In the genomic region with DNA sequence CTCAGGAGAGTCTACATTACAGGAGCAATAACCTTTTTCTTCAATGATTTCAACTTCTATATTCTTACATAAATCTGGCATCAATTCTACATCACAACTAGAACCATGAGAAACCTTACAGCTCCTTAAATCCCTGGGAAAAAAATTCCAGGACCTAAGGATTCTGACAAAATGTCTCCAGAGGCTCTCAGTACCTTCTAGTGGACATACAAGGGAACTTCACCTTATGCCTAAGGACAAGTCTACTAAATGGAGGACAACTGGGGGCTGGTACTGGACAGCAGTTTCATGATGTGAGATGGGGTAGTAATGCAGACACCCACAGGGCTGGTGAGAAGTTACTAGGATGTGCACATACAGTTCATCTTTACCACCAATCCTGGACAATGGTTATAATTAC, we compare ENCODE assay signal across 27 mouse cellular contexts. TPM values are rescaled to one million over a fixed set of nuclear protein-coding genes. Genes with fewer than 3 reads are reported as not detected.
DNase-seq lines count a peak whose midpoint lies in the region; ATAC-seq and TF ChIP-seq lines count a peak whose summit lies in the region.
"Had no signal": no experiment of that assay in that cellular context is flagged by ENCODE, and none has a peak within 500 bp of the region (broad histone marks: within the 10 kb centered on the region; RNA-seq: fewer than 3 reads in every experiment).

No protein-coding gene starts in this region.

- no peaks in the 10 kb centered on the region for H3K79me2 ChIP-seq in heart, adult 2 months (replicated peaks; ENCODE audit: control insufficient read depth, insufficient read depth, low read length)

- H3K4me3 ChIP-seq in heart, adult 2 months = no peak overlapping the region
- H3K4me3 ChIP-seq in layer of hippocampus, adult 2 months = no peak overlapping the region
- H3K4me3 ChIP-seq in midbrain, postnatal 0 days (ENCODE audit: low read depth, low read length) = no peak overlapping the region
- H3K4me3 ChIP-seq in midbrain, embryonic 15.5 days = no peak overlapping the region
- H3K4me3 ChIP-seq: embryonic facial prominence, embryonic 10.5 days; embryonic facial prominence, embryonic 15.5 days; hindbrain, embryonic 12.5 days; limb, embryonic 10.5 days; limb, embryonic 15.5 days; midbrain, embryonic 13.5 days; neural tube, embryonic 15.5 days had no signal

- TF ChIP-seq CTCF in heart, adult 2 months (IDR thresholded peaks at IDR 0.05) = peak; percentile 31; the same call in 1 of the 2 replicates
- TF ChIP-seq CTCF in layer of hippocampus, adult 2 months (conservative IDR thresholded peaks at IDR 0.05) = peak; percentile 58
- peak; percentile 49 for TF ChIP-seq CTCF in midbrain, postnatal 0 days (IDR thresholded peaks at IDR 0.05)

- no peak for TF ChIP-seq EP300 in heart, adult 2 months (IDR thresholded peaks at IDR 0.05; ENCODE audit: insufficient read depth, low read depth, low read length)

- H3K4me2 ChIP-seq in midbrain, postnatal 0 days (ENCODE audit: low read depth, low read length, poor library complexity, severe bottlenecking) = no peak overlapping the region
- H3K4me2 ChIP-seq in midbrain, embryonic 15.5 days = no peak overlapping the region
- H3K4me2 ChIP-seq: embryonic facial prominence, embryonic 15.5 days; hindbrain, embryonic 12.5 days; limb, embryonic 15.5 days; midbrain, embryonic 13.5 days; neural tube, embryonic 15.5 days had no signal

- H3K36me3 ChIP-seq in heart, adult 2 months (ENCODE audit: control insufficient read depth, insufficient read depth, low read length) = no peaks in the 10 kb centered on the region
- H3K36me3 ChIP-seq in midbrain, postnatal 0 days (ENCODE audit: insufficient read depth, low read length) = peaks cover 31% of the 10 kb centered on the region
- H3K36me3 ChIP-seq in midbrain, embryonic 15.5 days (replicated peaks) = 0 out of 2 replicates have a peak, but pooled peaks cover 9% of the 10 kb centered on the region

- DNase-seq in heart, adult 2 months = no peak
- no peak for DNase-seq in heart, postnatal 10 days
- DNase-seq in layer of hippocampus, adult 2 months (ENCODE audit: low spot score in 2 of 2) = no peak
- no peak for DNase-seq in layer of hippocampus, adult 9-10 months (ENCODE audit: low spot score)
- DNase-seq in midbrain, postnatal 0 days (ENCODE audit: low spot score) = no peak
- no peak for DNase-seq in right cerebral cortex, postnatal 36 days (ENCODE audit: low spot score in 2 of 2)
- DNase-seq: adrenal gland, postnatal 10 days; B cell, adult 2 months; cerebellum, adult 8-10 months; cerebellum, postnatal 25 days; kidney, postnatal 25 days; retina, postnatal 1 day; right cerebral cortex, postnatal 14 days; spleen, adult 18-20 months; thymus, adult 18-20 months; thymus, postnatal 25 days had no signal

- no peak overlapping the region for H3K27ac ChIP-seq in heart, adult 2 months
- no peak overlapping the region for H3K27ac ChIP-seq in layer of hippocampus, adult 2 months
- H3K27ac ChIP-seq in midbrain, postnatal 0 days (ENCODE audit: low read depth, low read length) = no peak overlapping the region
- H3K27ac ChIP-seq in midbrain, embryonic 15.5 days = no peak overlapping the region
- H3K27ac ChIP-seq: embryonic facial prominence, embryonic 10.5 days; embryonic facial prominence, embryonic 15.5 days; hindbrain, embryonic 12.5 days; limb, embryonic 10.5 days; limb, embryonic 15.5 days; liver, embryonic 14.5 days; macrophage; midbrain, embryonic 13.5 days; neural tube, embryonic 15.5 days had no signal

- no peak for ATAC-seq in midbrain, postnatal 0 days (ENCODE audit: low FRiP score)
- ATAC-seq in midbrain, embryonic 15.5 days (replicated peaks) = no peak
- ATAC-seq: forebrain, embryonic 14.5 days; midbrain, embryonic 13.5 days had no signal

- intact Hi-C loops in heart, adult 2 months (cut with DNase I) = no loop called here
- intact Hi-C loops in heart, postnatal 10 days (cut with DNase I) = no loop called here

- H3K4me1 ChIP-seq in heart, adult 2 months (ENCODE audit: control insufficient read depth, insufficient read depth, low read length) = no peaks in the 10 kb centered on the region
- H3K4me1 ChIP-seq in midbrain, postnatal 0 days (ENCODE audit: insufficient read depth, low read length) = 0 out of 2 replicates have a peak, but pooled peaks cover 5% of the 10 kb centered on the region
- peaks cover 31% of the 10 kb centered on the region for H3K4me1 ChIP-seq in midbrain, embryonic 15.5 days

- no peak overlapping the region for H3K9ac ChIP-seq in heart, adult 2 months (ENCODE audit: low read depth, low read length)
- no peak overlapping the region for H3K9ac ChIP-seq in midbrain, postnatal 0 days (replicated peaks; ENCODE audit: low read length, poor library complexity, severe bottlenecking)
- no peak overlapping the region for H3K9ac ChIP-seq in midbrain, embryonic 15.5 days
- H3K9ac ChIP-seq: embryonic facial prominence, embryonic 15.5 days; hindbrain, embryonic 12.5 days; limb, embryonic 15.5 days; liver, embryonic 14.5 days; midbrain, embryonic 13.5 days; neural tube, embryonic 15.5 days had no signal

- no peak for TF ChIP-seq POLR2A in heart, adult 2 months (IDR thresholded peaks at IDR 0.05; ENCODE audit: insufficient read depth, low read depth, low read length)

- no peaks in the 10 kb centered on the region for H3K9me3 ChIP-seq in midbrain, postnatal 0 days (ENCODE audit: low read length)
- no peaks in the 10 kb centered on the region for H3K9me3 ChIP-seq in midbrain, embryonic 15.5 days
- H3K9me3 ChIP-seq: embryonic facial prominence, embryonic 10.5 days; embryonic facial prominence, embryonic 15.5 days; hindbrain, embryonic 12.5 days; limb, embryonic 10.5 days; limb, embryonic 15.5 days; midbrain, embryonic 13.5 days; neural tube, embryonic 15.5 days had no signal

- H3K27me3 ChIP-seq in heart, adult 2 months (ENCODE audit: control insufficient read depth, insufficient read depth, low read length) = no peaks in the 10 kb centered on the region
- no peaks in the 10 kb centered on the region for H3K27me3 ChIP-seq in midbrain, postnatal 0 days (ENCODE audit: insufficient read depth, low read length)
- no peaks in the 10 kb centered on the region for H3K27me3 ChIP-seq in midbrain, embryonic 15.5 days (replicated peaks)
- H3K27me3 ChIP-seq: embryonic facial prominence, embryonic 15.5 days; hindbrain, embryonic 12.5 days; limb, embryonic 15.5 days; midbrain, embryonic 13.5 days; neural tube, embryonic 15.5 days had no signal

RNA-seq across cellular contexts. Expression of gene Ptpdc1, which starts 34.7 kb away (rescaled TPM):
- total RNA-seq in heart, adult 2 months (2021) = 1 to 10 TPM; 4.6 to 5.6 TPM
- 1.7 and 3.2 TPM in 2 replicates for polyA plus RNA-seq in heart, adult 2 months (2012; rRNA removed)
- 1 to 10 TPM; 8.4 TPM for total RNA-seq in heart, postnatal 10 days (2021)
- total RNA-seq in layer of hippocampus, adult 2 months (2021) = 10 to 100 TPM; 37.0 to 44.7 TPM
- total RNA-seq in midbrain, postnatal 0 days (2014; rRNA removed) = 23.2 and 36.3 TPM in 2 replicates
- 13.5 and 15.3 TPM in 2 replicates for polyA plus RNA-seq in midbrain, postnatal 0 days (2015; fragmentation: Nextera tagmentation; extraction: Ambion mirVana)
- polyA plus RNA-seq in midbrain, embryonic 15.5 days (2015; fragmentation: Nextera tagmentation; extraction: Ambion mirVana) = 16.1 and 18.6 TPM in 2 replicates
